Mouse (Mus musculus) hindbrain, embryonic 16.5 days (tissue): ENCODE data around the gene Scn11a. TPM values are rescaled to one million over a fixed set of nuclear protein-coding genes. Genes with fewer than 3 reads are reported as not detected.

Experiments
- ATAC-seq: fragments of 200-750 bp; cut with Nextera tagmentation; 2 replicates; pipeline ENCODE4 v1.8.0; 2017; ENCODE audit warnings: moderate TSS enrichment, moderate library complexity
- H3K27ac ChIP-seq: fragments of 300-500 bp; sonication (generic); 2 replicates; pipeline ENCODE4 v1.5.1; 2014; ENCODE audit warnings: low read depth, mild to moderate bottlenecking, control low read depth, low read length, moderate library complexity
- H3K27me3 ChIP-seq: fragments of 300-500 bp; sonication (generic); replicated peaks from 2 replicates; pipeline ENCODE4 v1.6.1; 2014; ENCODE audit warnings: low read length; ENCODE audit not compliant: control insufficient read depth, insufficient read depth
- H3K36me3 ChIP-seq: fragments of 300-500 bp; sonication (generic); 2 replicates; pipeline ENCODE4 v1.6.1; 2014; ENCODE audit warnings: mild to moderate bottlenecking, low read length, moderate library complexity, mixed read lengths; ENCODE audit not compliant: control insufficient read depth, insufficient read depth
- H3K4me1 ChIP-seq: fragments of 300-500 bp; sonication (generic); 2 replicates; pipeline ENCODE4 v1.6.1; 2014; ENCODE audit warnings: low read depth, low read length; ENCODE audit not compliant: control insufficient read depth, insufficient read depth
- H3K4me2 ChIP-seq: fragments of 300-500 bp; sonication (generic); 2 replicates; pipeline ENCODE4 v1.6.1; 2014; ENCODE audit warnings: mild to moderate bottlenecking, low read length, control low read depth, moderate library complexity
- H3K4me3 ChIP-seq: fragments of 300-500 bp; sonication (generic); 2 replicates; pipeline ENCODE4 v1.5.1; 2014; ENCODE audit warnings: mild to moderate bottlenecking, low read length, control low read depth, moderate library complexity
- H3K9ac ChIP-seq: fragments of 300-500 bp; sonication (generic); 2 replicates; pipeline ENCODE4 v1.6.1; 2014; ENCODE audit warnings: low read depth, mild to moderate bottlenecking, control low read depth, low read length, moderate library complexity
- H3K9me3 ChIP-seq: fragments of 300-500 bp; sonication (generic); 2 replicates; pipeline ENCODE4 v1.6.1; 2014; ENCODE audit warnings: mild to moderate bottlenecking, low read length, moderate library complexity; ENCODE audit not compliant: control insufficient read depth
- WGBS: fragments of 180-500 bp; shearing (Covaris S2); extraction: QIAGEN DNeasy Blood & Tissue Kit; methylation state at CpG from one replicate; pipeline ENCODE4 v1.1.7; 2014; 5-methylcytosine and 5-hydroxymethylcytosine counted together
- polyA plus RNA-seq: library from polyadenylated mRNA; unstranded; fragments of >200 nt; fragmentation: Nextera tagmentation; extraction: Ambion mirVana; gene quantifications from 2 replicates; pipeline ENCODE4 v1.2.1, GENCODE M21; 2015

The Scn11a gene
- polyA plus RNA-seq, 1 experiment from 2014 or later: 0.35 TPM

GRCm38 (mm10) chr9:119726990-119727389 is 98.3 kb downstream of the Scn11a start:
- Histone ChIP-seq H3K4me1 (peaks cover 2% of the 10 kb centered on the region; the same call in 1 of the 2 replicates), H3K27ac (no peak overlapping the region), H3K27me3 (no peaks in the 10 kb centered on the region), H3K4me2 (no peak overlapping the region), H3K4me3 (no peak overlapping the region), H3K36me3 (no peaks in the 10 kb centered on the region), H3K9ac (no peak overlapping the region), H3K9me3 (no peaks in the 10 kb centered on the region)
- WGBS: 92% methylated on average over 4 of the region's 4 CpGs
- ATAC-seq: no peak

GRCm38 (mm10) chr9:119725293-119725862 is 99.9 kb downstream of the Scn11a start:
- peak; percentile 58; the same call in 1 of the 2 replicates for ATAC-seq
- Histone ChIP-seq H3K27me3 (no peaks in the 10 kb centered on the region), H3K9me3 (no peaks in the 10 kb centered on the region), H3K27ac (no peak overlapping the region), H3K4me2 (no peak overlapping the region), H3K4me3 (no peak overlapping the region), H3K9ac (no peak overlapping the region), H3K36me3 (no peaks in the 10 kb centered on the region), H3K4me1 (peaks cover 2% of the 10 kb centered on the region; the same call in 1 of the 2 replicates)
- 71% methylated on average over 6 of the region's 6 CpGs for WGBS

GRCm38 (mm10) chr9:119719222-119719621 is 106.0 kb downstream of the Scn11a start, which contains the start of gene Scn10a:
TSS of gene Scn10a (minus strand) at chr9:119719322.
- Histone ChIP-seq H3K4me1 (no peaks in the 10 kb centered on the region), H3K4me3 (no peak within 1 kb of the TSS), H3K27me3 (no peaks in the 10 kb centered on the region), H3K9me3 (no peaks in the 10 kb centered on the region), H3K36me3 (no peaks in the 10 kb centered on the region), H3K27ac (no peak within 1 kb of the TSS), H3K4me2 (no peak within 1 kb of the TSS), H3K9ac (no peak within 1 kb of the TSS)
- 83% methylated on average over 11 of the region's 11 CpGs for WGBS
- no peak for ATAC-seq

- ATAC-seq: no peak
- 14% methylated on average over 6 of the region's 6 CpGs for WGBS
Measured at GRCm38 (mm10) chr9:119706700-119707099, 118.6 kb downstream of the Scn11a start.

More at GRCm38 (mm10) chr9:119706700-119707099, 118.6 kb downstream of the Scn11a start:
- no peak overlapping the region for H3K9ac ChIP-seq
- no peaks in the 10 kb centered on the region for H3K36me3 ChIP-seq
- H3K9me3 ChIP-seq: no peaks in the 10 kb centered on the region
- no peak overlapping the region for H3K4me3 ChIP-seq
- no peak overlapping the region for H3K27ac ChIP-seq
- no peaks in the 10 kb centered on the region for H3K27me3 ChIP-seq
- no peaks in the 10 kb centered on the region for H3K4me1 ChIP-seq
- no peak overlapping the region for H3K4me2 ChIP-seq

Other genes with a start within 250 kb of the Scn11a start
- gene Scn5a, start 246.4 kb downstream of the Scn11a start, polyA plus RNA-seq: 0.24 and 0.36 TPM in 2 replicates
- gene Scn10a, start 106.1 kb downstream of the Scn11a start, polyA plus RNA-seq: 0.53 and 0.81 TPM in 2 replicates
- gene Wdr48, start 69.4 kb upstream of the Scn11a start, polyA plus RNA-seq: 59.2 and 64.6 TPM in 2 replicates
- 33.1 and 36.0 TPM in 2 replicates for gene Gorasp1, start 112.1 kb upstream of the Scn11a start, polyA plus RNA-seq
- gene Ttc21a, start 112.2 kb upstream of the Scn11a start, polyA plus RNA-seq: 1.1 and 1.4 TPM in 2 replicates
- 1.8 and 2.7 TPM in 2 replicates for gene Csrnp1, start 159.2 kb upstream of the Scn11a start, polyA plus RNA-seq
- gene Xirp1, start 198.1 kb upstream of the Scn11a start, polyA plus RNA-seq: 0.35 TPM in 1 of 2 replicates, not detected in the other
- 10.0 and 10.3 TPM in 2 replicates for gene Cx3cr1, start 244.4 kb upstream of the Scn11a start, polyA plus RNA-seq